Mouse (Mus musculus) spleen, adult 2 months (tissue): Measurements from ENCODE around the gene Dqx1.

Experiments used
- CTCF ChIP-seq: fragments of 200-500 bp; IDR thresholded peaks from 2 replicates; pipeline ENCODE4 v1.5.1; 2011; ENCODE audit warnings: mild to moderate bottlenecking, inconsistent platforms; ENCODE audit not compliant: insufficient read depth, insufficient read length, insufficient replicate concordance; ENCODE audit errors: extremely low read depth
- POLR2A ChIP-seq: fragments of 200-500 bp; IDR thresholded peaks from 2 replicates; pipeline ENCODE4 v1.6.1; 2011; ENCODE audit warnings: low read depth, low read length, inconsistent platforms

- TF ChIP-seq CTCF (no peak), POLR2A (no peak)
Measured at GRCm38 (mm10) chr6:83070311-83071219, 12.9 kb downstream of the Dqx1 start.
